Mouse (Mus musculus) bone marrow macrophage, adult 2 months (primary cell): Measurements from ENCODE around the gene Msrb3. TPM values are rescaled to one million over a fixed set of nuclear protein-coding genes. Genes with fewer than 3 reads are reported as not detected.

Source experiments
- H3K27ac ChIP-seq: 2 replicates; pipeline ENCODE4 v1.5.1; 2012; ENCODE audit warnings: low read depth, low read length; ENCODE audit not compliant: insufficient read depth
- H3K4me1 ChIP-seq: 2 replicates; pipeline ENCODE4 v1.6.1; 2012; ENCODE audit warnings: low read length; ENCODE audit not compliant: control insufficient read depth, insufficient read depth
- H3K4me3 ChIP-seq: 2 replicates; pipeline ENCODE4 v1.5.1; 2012; ENCODE audit warnings: mild to moderate bottlenecking, low read length, moderate library complexity; ENCODE audit not compliant: insufficient read depth
- CTCF ChIP-seq: IDR thresholded peaks from 2 replicates; pipeline ENCODE4 v1.5.1; 2012; ENCODE audit warnings: low read depth, mild to moderate bottlenecking, low read length, moderate library complexity
- POLR2A ChIP-seq: IDR thresholded peaks from 2 replicates; pipeline ENCODE4 v1.6.1; 2012; ENCODE audit warnings: mild to moderate bottlenecking, low read depth, low read length, borderline replicate concordance
- polyA plus RNA-seq: library from polyadenylated mRNA; stranded (reverse); fragments of >200 nt; gene quantifications from 2 replicates; pipeline ENCODE4 v1.2.4, GENCODE M21; 2012; ENCODE audit not compliant: missing spikeins, insufficient read depth, insufficient read length

The Msrb3 gene
- polyA plus RNA-seq, result 0.52 and 0.76 TPM in 2 replicates

GRCm38 (mm10) chr10:120898785-120899762 lies at the start of gene Msrb3:
TSS of gene Msrb3 (minus strand) at chr10:120899101.
- Histone ChIP-seq H3K27ac (no peak within 1 kb of the TSS), H3K4me3 (peak within 1 kb of the TSS; percentile 68), H3K4me1 (no peaks in the 10 kb centered on the region)
- no peak for TF ChIP-seq POLR2A
- no peak for TF ChIP-seq CTCF

DNA sequence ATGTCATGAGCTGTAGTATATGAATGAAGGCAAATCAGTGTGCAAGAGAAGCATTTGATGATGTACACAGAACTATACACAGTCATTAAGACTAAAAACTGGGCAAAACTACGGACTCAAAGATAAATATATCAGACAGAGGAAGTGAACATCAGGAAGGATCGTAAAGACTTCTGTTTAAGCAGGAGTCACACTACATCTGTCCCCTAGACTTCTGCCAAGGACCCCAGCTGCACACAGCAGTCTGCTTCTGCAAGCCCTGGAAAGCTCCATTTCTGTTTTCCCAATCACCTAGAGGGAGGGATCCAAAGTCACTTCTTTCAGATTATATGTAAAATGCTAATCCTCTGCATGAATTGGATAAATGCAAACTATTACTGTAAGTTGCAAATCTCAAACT lies 49.6 kb upstream of the Msrb3 start:
- Histone ChIP-seq H3K27ac (no peak overlapping the region), H3K4me3 (no peak overlapping the region), H3K4me1 (peaks cover 5% of the 10 kb centered on the region)
- TF ChIP-seq POLR2A, result no peak
- no peak for TF ChIP-seq CTCF

DNA sequence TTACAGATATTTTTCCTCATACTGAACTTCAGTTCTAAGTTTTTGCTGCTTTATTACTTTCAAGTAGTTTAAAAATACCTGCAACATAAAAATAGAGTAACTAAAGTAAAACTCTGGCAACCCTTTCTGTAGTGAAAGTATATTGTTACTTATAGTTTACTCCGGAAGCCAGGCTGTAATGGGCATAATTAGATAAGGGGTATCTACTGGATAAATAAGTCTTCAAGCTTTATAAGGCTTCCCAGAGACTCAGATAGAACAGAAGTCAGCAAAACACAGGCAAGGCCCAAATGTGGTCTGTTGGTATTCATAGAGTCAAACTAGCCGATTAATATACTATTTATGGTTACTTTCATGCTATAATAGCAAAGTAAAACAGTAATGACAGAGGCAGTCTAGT lies 48.9 kb upstream of the Msrb3 start:
- peaks cover under 1% of the 10 kb centered on the region for H3K4me1 ChIP-seq
- H3K4me3 ChIP-seq, result no peak overlapping the region
- H3K27ac ChIP-seq, result no peak overlapping the region
- TF ChIP-seq CTCF (no peak), POLR2A (no peak)

- no peaks in the 10 kb centered on the region for H3K4me1 ChIP-seq
- H3K4me3 ChIP-seq, result no peak overlapping the region
- H3K27ac ChIP-seq, result no peak overlapping the region
- no peak for TF ChIP-seq POLR2A
- no peak for TF ChIP-seq CTCF
Observed at GRCm38 (mm10) chr10:120946847-120947246, 47.9 kb upstream of the Msrb3 start.

- Histone ChIP-seq H3K4me1 (no peaks in the 10 kb centered on the region), H3K4me3 (no peak overlapping the region), H3K27ac (no peak overlapping the region)
- no peak for TF ChIP-seq CTCF
Observed at GRCm38 (mm10) chr10:120938904-120939208, 40.0 kb upstream of the Msrb3 start.

DNA sequence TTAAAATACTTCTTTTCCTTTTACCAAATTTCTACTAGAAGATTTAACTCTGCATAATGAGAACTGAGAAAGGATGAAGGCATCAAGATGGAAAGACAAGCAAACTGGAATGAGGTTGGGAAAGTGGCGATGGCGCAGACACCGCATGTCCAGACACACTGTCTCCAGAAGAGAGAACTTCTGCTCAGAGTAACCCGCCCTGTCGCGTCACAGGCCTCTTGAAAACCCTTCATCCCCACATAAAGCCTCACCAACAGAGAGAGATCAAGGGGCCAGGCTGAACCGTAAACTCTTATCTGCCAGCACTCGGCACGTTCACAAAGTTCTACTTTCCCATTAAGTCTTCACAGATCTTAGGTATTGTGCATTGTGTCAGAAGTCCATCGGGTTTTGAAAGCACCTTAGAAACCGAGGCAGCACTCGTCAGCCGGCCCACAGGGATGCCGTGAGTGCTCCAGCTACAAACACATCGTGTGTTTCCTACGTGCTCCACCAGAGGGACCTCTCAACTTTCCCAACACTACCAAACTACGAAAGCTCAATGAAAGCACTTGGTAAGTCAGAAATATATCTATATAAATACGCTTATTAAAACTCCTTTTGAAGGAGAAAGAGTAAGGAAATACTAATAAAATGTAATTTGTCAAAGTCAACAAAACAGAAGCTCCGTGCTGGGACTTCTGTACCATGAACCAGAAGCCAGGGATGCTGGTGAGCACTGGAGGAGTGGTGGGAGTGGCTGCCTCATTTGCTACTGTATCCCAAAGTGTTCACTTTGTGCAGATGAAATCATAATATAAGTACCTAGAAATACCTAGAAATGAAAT lies 39.4 kb upstream of the Msrb3 start:
- TF ChIP-seq POLR2A, result no peak
- 0 out of 2 replicates have a peak, but pooled peaks have one; percentile 9 for TF ChIP-seq CTCF
- Histone ChIP-seq H3K4me1 (no peaks in the 10 kb centered on the region), H3K27ac (no peak overlapping the region), H3K4me3 (no peak overlapping the region)

DNA sequence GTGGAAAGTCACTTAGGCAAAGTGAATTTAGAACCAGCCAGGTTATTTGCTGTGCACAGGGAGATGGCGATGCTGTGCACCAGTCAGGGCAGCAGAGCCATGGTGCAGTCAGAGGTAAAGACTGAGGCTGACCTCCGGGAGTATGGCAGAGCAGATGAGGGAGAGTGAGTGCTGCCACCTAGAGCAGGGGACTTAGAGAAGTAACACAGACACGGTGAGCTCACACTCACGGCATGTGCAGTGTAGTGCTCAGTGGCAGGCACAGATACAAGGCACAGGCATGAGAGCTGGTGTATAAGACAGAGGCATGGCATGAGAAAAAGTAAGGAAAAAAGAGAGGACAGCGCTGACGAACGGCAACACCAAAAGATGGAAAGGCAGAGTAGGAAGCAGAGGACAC lies 30.6 kb upstream of the Msrb3 start:
- Histone ChIP-seq H3K4me1 (no peaks in the 10 kb centered on the region), H3K4me3 (no peak overlapping the region), H3K27ac (no peak overlapping the region)
- no peak for TF ChIP-seq POLR2A
- TF ChIP-seq CTCF, result no peak

GRCm38 (mm10) chr10:120928183-120928582 lies 29.3 kb upstream of the Msrb3 start:
- Histone ChIP-seq H3K27ac (no peak overlapping the region), H3K4me3 (no peak overlapping the region), H3K4me1 (no peaks in the 10 kb centered on the region)
- TF ChIP-seq CTCF (no peak), POLR2A (no peak)

GRCm38 (mm10) chr10:120926156-120926555 lies 27.3 kb upstream of the Msrb3 start:
- Histone ChIP-seq H3K4me1 (no peaks in the 10 kb centered on the region), H3K4me3 (no peak overlapping the region), H3K27ac (no peak overlapping the region)
- TF ChIP-seq POLR2A, result no peak
- no peak for TF ChIP-seq CTCF

- Histone ChIP-seq H3K4me1 (no peaks in the 10 kb centered on the region), H3K4me3 (no peak overlapping the region), H3K27ac (no peak overlapping the region)
- TF ChIP-seq POLR2A, result no peak
- no peak for TF ChIP-seq CTCF
Observed at GRCm38 (mm10) chr10:120921501-120921900, 22.6 kb upstream of the Msrb3 start.
